Mouse (Mus musculus) spleen, adult 2 months (tissue): ENCODE data around the gene Uqcr11.

Experiments
- CTCF ChIP-seq: fragments of 200-500 bp; IDR thresholded peaks from 2 replicates; pipeline ENCODE4 v1.5.1; 2011; ENCODE audit warnings: mild to moderate bottlenecking, inconsistent platforms; ENCODE audit not compliant: insufficient read depth, insufficient read length, insufficient replicate concordance; ENCODE audit errors: extremely low read depth
- POLR2A ChIP-seq: fragments of 200-500 bp; IDR thresholded peaks from 2 replicates; pipeline ENCODE4 v1.6.1; 2011; ENCODE audit warnings: low read depth, low read length, inconsistent platforms

- TF ChIP-seq CTCF: no peak
- no peak for TF ChIP-seq POLR2A
Measured at GRCm38 (mm10) chr10:80417371-80417770, 10.7 kb upstream of the Uqcr11 start.
